Mouse (Mus musculus): ENCODE data around the gene Npy1r.

DNA sequence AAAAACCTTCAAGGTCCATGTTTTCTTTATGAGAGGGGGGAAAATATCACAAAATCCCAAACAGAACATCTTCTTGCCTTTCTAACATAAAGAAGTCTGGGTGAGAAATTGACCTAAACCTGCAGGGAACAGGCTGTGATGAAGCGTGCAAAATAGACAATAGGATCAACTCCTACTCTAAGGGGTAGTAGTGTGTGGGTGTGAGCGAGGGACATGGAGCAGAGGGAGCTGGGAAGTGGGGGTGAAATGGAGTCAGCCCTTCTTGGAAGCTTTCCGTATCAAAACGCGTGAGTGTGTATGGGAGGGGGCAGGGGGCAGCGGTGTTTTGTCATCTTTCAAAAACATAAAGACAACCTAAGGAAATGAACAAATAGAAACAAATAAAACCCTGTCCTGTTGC, 8.6 kb upstream of the Npy1r start:
- TF ChIP-seq CTCF (IDR thresholded peaks at IDR 0.05; ENCODE audit: extremely low read depth, insufficient read depth, insufficient read length, insufficient replicate concordance) (no peak), POLR2A (IDR thresholded peaks at IDR 0.05; ENCODE audit: low read depth, low read length) (no peak)
